Mouse (Mus musculus): ENCODE data around the gene U2af1l4. TPM values are rescaled to one million over a fixed set of nuclear protein-coding genes. Genes with fewer than 3 reads are reported as not detected.

U2af1l4 gene
- polyA plus RNA-seq, 1 experiment from 2014 or later = 115 TPM

GRCm38 (mm10) chr7:30553810-30554584 is 9.1 kb upstream of the U2af1l4 start:
- no peak for ATAC-seq (ENCODE audit: insufficient number of reproducible peaks, insufficient read depth, low FRiP score, low read depth)
- peaks cover 36% of the 10 kb centered on the region for H3K36me3 ChIP-seq (ENCODE audit: control insufficient read depth, insufficient read depth, low read length)
- H3K4me3 ChIP-seq (ENCODE audit: control insufficient read depth in 1 of 2, insufficient read depth in 1 of 2, low read depth in 1 of 2, low read length in 2 of 2) = peak overlapping the region; percentile 67 to 73
- peak overlapping the region; percentile 86 for H3K4me2 ChIP-seq (ENCODE audit: low read length)
- WGBS = 84% methylated on average over 22 of the region's 22 CpGs
- peak overlapping the region; percentile 89 for H3K9ac ChIP-seq (ENCODE audit: low read length)
- H3K4me1 ChIP-seq (ENCODE audit: control insufficient read depth in 2 of 2, insufficient read depth in 2 of 2, low read length in 2 of 2) = peaks cover 10 to 27% of the 10 kb centered on the region in 2 experiments
- no peaks in the 10 kb centered on the region for H3K9me3 ChIP-seq (ENCODE audit: control insufficient read depth, low read length)
- H3K27me3 ChIP-seq (ENCODE audit: control insufficient read depth, insufficient read depth, low read length) = no peaks in the 10 kb centered on the region
- peak overlapping the region in 1 of 2 experiments; percentile 98; a peak in 2 of 4 replicates for H3K27ac ChIP-seq (replicated peaks in 1 of 2; ENCODE audit: control insufficient read depth in 1 of 2, insufficient read depth in 1 of 2, low read depth in 2 of 2, low read length in 2 of 2)

DNA sequence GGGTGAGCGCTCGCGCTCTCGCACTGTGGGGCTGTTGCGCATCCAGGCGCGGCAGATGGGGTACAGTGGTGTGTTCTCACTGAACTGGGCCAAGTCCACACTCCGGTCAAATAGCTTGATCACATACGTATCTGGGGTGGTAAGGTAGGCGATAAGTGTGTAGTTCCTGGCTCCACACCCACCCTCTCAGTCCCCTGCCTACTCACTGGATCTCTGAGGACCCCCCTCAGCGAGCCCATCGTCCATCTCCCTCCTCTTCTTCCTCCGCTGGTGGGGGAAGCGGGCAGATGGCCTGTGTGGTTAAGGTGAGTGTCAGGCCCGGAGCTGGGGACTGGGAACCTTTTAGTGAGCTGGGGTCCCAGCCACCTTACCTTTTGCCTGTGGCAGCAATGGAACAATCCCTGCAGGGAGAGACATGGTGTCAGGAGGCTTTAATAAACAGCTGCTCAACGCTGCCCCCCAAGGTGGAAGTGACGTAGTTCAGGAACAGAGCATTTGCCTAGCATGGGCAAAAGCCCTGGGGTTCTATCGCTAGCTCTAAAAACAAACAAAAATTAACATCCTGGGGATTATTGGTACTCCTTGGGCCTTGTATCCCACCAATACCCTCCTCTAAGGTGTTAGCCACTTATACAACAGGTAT is 6.1 kb upstream of the U2af1l4 start:
- WGBS = 94% methylated on average over 18 of the region's 18 CpGs
- no peak overlapping the region for H3K4me3 ChIP-seq (ENCODE audit: control insufficient read depth in 1 of 2, insufficient read depth in 1 of 2, low read depth in 1 of 2, low read length in 2 of 2)
- H3K9me3 ChIP-seq (ENCODE audit: control insufficient read depth, low read length) = no peaks in the 10 kb centered on the region
- H3K4me2 ChIP-seq (ENCODE audit: low read length) = no peak overlapping the region
- H3K27ac ChIP-seq (replicated peaks in 1 of 2; ENCODE audit: control insufficient read depth in 1 of 2, insufficient read depth in 1 of 2, low read depth in 2 of 2, low read length in 2 of 2) = no peak overlapping the region
- no peak for ATAC-seq (ENCODE audit: insufficient number of reproducible peaks, insufficient read depth, low FRiP score, low read depth)
- no peak overlapping the region for H3K9ac ChIP-seq (ENCODE audit: low read length)
- peaks cover 10 to 31% of the 10 kb centered on the region in 2 experiments for H3K4me1 ChIP-seq (ENCODE audit: control insufficient read depth in 2 of 2, insufficient read depth in 2 of 2, low read length in 2 of 2)
- H3K36me3 ChIP-seq (ENCODE audit: control insufficient read depth, insufficient read depth, low read length) = peaks cover 34% of the 10 kb centered on the region
- H3K27me3 ChIP-seq (ENCODE audit: control insufficient read depth, insufficient read depth, low read length) = no peaks in the 10 kb centered on the region

DNA sequence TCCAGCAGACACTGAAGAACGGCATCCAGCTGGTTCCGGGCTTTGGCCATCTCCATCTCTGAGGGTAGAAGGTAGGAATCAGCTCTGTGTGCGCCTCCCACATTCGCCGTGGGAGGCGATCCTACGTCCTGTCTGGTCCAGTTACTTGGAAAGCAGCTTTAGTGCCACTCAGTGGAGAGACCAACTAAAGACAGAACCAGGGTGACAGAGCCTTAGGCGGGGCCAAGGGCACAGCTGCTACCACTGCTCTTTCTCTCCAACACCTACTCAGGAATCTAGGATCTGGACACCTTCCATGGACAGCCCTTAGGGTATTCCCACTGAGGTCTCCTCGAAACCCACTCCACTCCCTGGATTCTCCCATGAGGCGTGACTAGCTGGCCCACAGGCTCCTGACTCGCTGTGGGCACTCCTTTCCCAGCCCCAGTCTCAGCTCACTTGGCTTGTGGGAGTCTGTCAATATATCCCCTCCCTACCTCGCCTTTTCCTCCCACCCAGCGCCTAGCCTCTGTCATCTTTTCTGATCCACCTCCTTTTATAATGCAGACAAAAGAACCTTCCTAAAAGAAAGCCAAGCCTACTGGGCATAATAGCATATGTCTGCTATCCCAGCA is 5.1 kb upstream of the U2af1l4 start:
- no peak for ATAC-seq (ENCODE audit: insufficient number of reproducible peaks, insufficient read depth, low FRiP score, low read depth)
- Histone ChIP-seq H3K9me3 (ENCODE audit: control insufficient read depth, low read length) (no peaks in the 10 kb centered on the region), H3K4me2 (ENCODE audit: low read length) (peak overlapping the region; percentile 88), H3K27ac (replicated peaks in 1 of 2; ENCODE audit: control insufficient read depth in 1 of 2, insufficient read depth in 1 of 2, low read depth in 2 of 2, low read length in 2 of 2) (no peak overlapping the region), H3K27me3 (ENCODE audit: control insufficient read depth, insufficient read depth, low read length) (no peaks in the 10 kb centered on the region), H3K9ac (ENCODE audit: low read length) (peak overlapping the region; percentile 85; the same call in 1 of the 2 replicates), H3K4me1 (ENCODE audit: control insufficient read depth in 2 of 2, insufficient read depth in 2 of 2, low read length in 2 of 2) (peaks cover 8 to 28% of the 10 kb centered on the region in 2 experiments), H3K4me3 (ENCODE audit: control insufficient read depth in 1 of 2, insufficient read depth in 1 of 2, low read depth in 1 of 2, low read length in 2 of 2) (peak overlapping the region in 1 of 2 experiments; percentile 69; a peak in 1 of 4 replicates), H3K36me3 (ENCODE audit: control insufficient read depth, insufficient read depth, low read length) (peaks cover 34% of the 10 kb centered on the region)
- 90% methylated on average over 13 of the region's 13 CpGs for WGBS

DNA sequence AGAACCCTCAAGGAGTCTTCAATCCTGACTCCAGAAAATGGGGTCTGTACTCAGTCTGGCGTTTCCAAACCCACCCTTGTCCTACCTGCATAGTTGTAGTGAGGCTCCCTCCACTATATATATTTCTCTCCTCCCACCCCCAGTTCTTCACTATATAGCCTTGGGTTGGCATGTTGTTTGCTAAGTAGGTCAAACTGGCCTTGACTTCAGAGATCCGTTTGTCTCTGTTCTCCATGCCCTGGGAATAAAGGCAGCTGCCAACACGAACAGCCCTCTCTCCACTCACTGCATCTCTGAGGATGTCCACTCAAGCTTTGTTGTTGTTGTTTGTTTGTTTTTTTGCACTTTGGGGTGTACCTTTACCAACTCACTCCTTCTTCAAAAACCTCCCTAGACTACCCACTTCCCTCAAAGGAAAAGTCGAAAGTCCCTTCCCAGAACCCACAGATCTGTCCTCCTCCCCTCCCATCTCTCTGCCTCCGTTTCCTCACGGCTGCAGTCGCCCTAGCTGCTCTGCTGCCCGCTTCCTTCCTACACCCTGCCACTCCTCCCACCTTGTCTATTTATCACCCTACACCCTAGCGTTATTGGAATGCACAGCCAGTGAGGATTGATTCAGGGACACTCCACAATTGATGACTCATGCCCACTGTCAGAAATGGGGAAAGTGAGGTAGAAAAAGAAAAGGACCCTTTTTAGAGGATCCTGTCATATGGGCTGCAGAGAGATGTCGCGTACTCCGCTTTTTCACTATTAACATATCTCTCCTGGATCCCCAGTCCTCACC is 4.3 kb upstream of the U2af1l4 start:
- 14% methylated on average over 12 of the region's 12 CpGs for WGBS
- Histone ChIP-seq H3K27ac (replicated peaks in 1 of 2; ENCODE audit: control insufficient read depth in 1 of 2, insufficient read depth in 1 of 2, low read depth in 2 of 2, low read length in 2 of 2) (peak overlapping the region in 1 of 2 experiments; percentile 51; a peak in 2 of 4 replicates), H3K9me3 (ENCODE audit: control insufficient read depth, low read length) (no peaks in the 10 kb centered on the region), H3K36me3 (ENCODE audit: control insufficient read depth, insufficient read depth, low read length) (peaks cover 34% of the 10 kb centered on the region), H3K27me3 (ENCODE audit: control insufficient read depth, insufficient read depth, low read length) (no peaks in the 10 kb centered on the region), H3K4me2 (ENCODE audit: low read length) (peak overlapping the region; percentile 88), H3K4me3 (ENCODE audit: control insufficient read depth in 1 of 2, insufficient read depth in 1 of 2, low read depth in 1 of 2, low read length in 2 of 2) (peak overlapping the region; percentile 65 to 69), H3K4me1 (ENCODE audit: control insufficient read depth in 2 of 2, insufficient read depth in 2 of 2, low read length in 2 of 2) (peaks cover 4 to 20% of the 10 kb centered on the region in 2 experiments), H3K9ac (ENCODE audit: low read length) (peak overlapping the region; percentile 85)
- no peak for ATAC-seq (ENCODE audit: insufficient number of reproducible peaks, insufficient read depth, low FRiP score, low read depth)

DNA sequence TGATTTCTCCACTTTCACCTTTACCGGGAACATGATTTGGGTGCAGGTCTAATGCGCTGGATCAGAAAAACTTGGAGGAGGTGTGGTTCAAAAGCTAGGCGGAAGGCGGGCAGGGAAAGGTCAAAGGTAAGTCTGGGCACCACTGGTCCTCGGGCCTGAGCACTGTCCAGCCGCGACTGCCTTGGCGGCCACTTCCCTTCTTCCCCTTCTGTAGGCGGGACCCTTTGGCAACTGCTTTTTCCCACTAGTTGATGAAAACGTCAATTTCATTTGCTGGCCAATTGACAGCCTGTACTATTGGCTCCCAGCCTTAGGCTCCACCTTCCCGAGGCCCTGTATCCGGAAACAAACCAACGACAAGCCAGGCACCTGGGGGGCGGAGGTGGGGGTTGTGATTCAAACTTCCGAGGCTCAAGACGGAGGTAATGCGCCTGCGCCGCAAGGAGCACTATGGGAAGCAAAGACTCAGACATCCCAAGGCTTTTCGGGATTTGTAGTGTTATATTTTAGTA is 3.6 kb upstream of the U2af1l4 start, which contains the start of gene Lin37:
Gene Lin37, minus strand, starts transcription at position 396 of the 512 bp plus-strand sequence.
- H3K4me3 ChIP-seq (ENCODE audit: control insufficient read depth in 1 of 2, insufficient read depth in 1 of 2, low read depth in 1 of 2, low read length in 2 of 2) = peak within 1 kb of the TSS; percentile 65 to 69
- H3K9me3 ChIP-seq (ENCODE audit: control insufficient read depth, low read length) = no peaks in the 10 kb centered on the region
- ATAC-seq (ENCODE audit: insufficient number of reproducible peaks, insufficient read depth, low FRiP score, low read depth) = peak; percentile 80
- peaks cover 5 to 17% of the 10 kb centered on the region in 2 experiments for H3K4me1 ChIP-seq (ENCODE audit: control insufficient read depth in 2 of 2, insufficient read depth in 2 of 2, low read length in 2 of 2)
- H3K36me3 ChIP-seq (ENCODE audit: control insufficient read depth, insufficient read depth, low read length) = peaks cover 35% of the 10 kb centered on the region
- H3K4me2 ChIP-seq (ENCODE audit: low read length) = peak within 1 kb of the TSS; percentile 88
- H3K27me3 ChIP-seq (ENCODE audit: control insufficient read depth, insufficient read depth, low read length) = no peaks in the 10 kb centered on the region
- peak within 1 kb of the TSS in 1 of 2 experiments; percentile 56; a peak in 2 of 4 replicates for H3K27ac ChIP-seq (replicated peaks in 1 of 2; ENCODE audit: control insufficient read depth in 1 of 2, insufficient read depth in 1 of 2, low read depth in 2 of 2, low read length in 2 of 2)
- peak within 1 kb of the TSS; percentile 85 for H3K9ac ChIP-seq (ENCODE audit: low read length)
- WGBS = under 1% methylated on average over 20 of the region's 20 CpGs

DNA sequence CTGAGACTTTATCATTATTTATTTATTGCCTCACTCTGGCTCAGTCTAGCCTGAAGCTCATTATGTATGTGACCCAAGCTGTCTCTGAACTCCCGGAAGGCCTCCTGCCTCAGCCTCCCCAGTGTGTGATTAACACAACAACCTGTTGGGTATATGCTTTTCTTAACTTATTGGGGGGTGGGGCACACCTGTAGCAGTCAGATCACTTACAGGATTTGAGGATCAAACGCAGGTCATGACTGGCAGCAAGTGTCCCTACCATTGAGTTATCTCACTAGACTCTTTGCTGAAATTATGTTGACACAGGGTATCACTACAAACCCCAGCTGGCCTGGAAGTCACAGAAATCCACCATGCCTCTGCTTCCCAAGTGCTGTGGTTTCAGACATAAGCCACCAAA is 2.8 kb upstream of the U2af1l4 start:
- 0 out of 4 replicates have a peak overlapping the region, but pooled peaks of 1 of the 2 experiments have one; percentile 56 for H3K27ac ChIP-seq (replicated peaks in 1 of 2; ENCODE audit: control insufficient read depth in 1 of 2, insufficient read depth in 1 of 2, low read depth in 2 of 2, low read length in 2 of 2)
- peaks cover 5 to 17% of the 10 kb centered on the region in 2 experiments for H3K4me1 ChIP-seq (ENCODE audit: control insufficient read depth in 2 of 2, insufficient read depth in 2 of 2, low read length in 2 of 2)
- peak overlapping the region; percentile 64 for H3K9ac ChIP-seq (ENCODE audit: low read length)
- H3K27me3 ChIP-seq (ENCODE audit: control insufficient read depth, insufficient read depth, low read length) = no peaks in the 10 kb centered on the region
- peak overlapping the region; percentile 88 for H3K4me2 ChIP-seq (ENCODE audit: low read length)
- H3K36me3 ChIP-seq (ENCODE audit: control insufficient read depth, insufficient read depth, low read length) = peaks cover 35% of the 10 kb centered on the region
- no peak for ATAC-seq (ENCODE audit: insufficient number of reproducible peaks, insufficient read depth, low FRiP score, low read depth)
- no peaks in the 10 kb centered on the region for H3K9me3 ChIP-seq (ENCODE audit: control insufficient read depth, low read length)
- H3K4me3 ChIP-seq (ENCODE audit: control insufficient read depth in 1 of 2, insufficient read depth in 1 of 2, low read depth in 1 of 2, low read length in 2 of 2) = peak overlapping the region in 1 of 2 experiments; percentile 69; a peak in 2 of 4 replicates
- 63% methylated on average over 2 of the region's 2 CpGs for WGBS
